Mouse (Mus musculus) E14TG2a.4 (cell line): Measurements from ENCODE around the gene Arf6.

Source experiments
- H3K27me3 ChIP-seq: 2 replicates; pipeline ENCODE4 v1.6.1; 2014; ENCODE audit warnings: low read length, control low read depth; ENCODE audit not compliant: insufficient read depth
- H3K36me3 ChIP-seq: 2 replicates; pipeline ENCODE4 v1.6.1; 2014; ENCODE audit warnings: low read length, control low read depth; ENCODE audit not compliant: insufficient read depth
- H3K4me1 ChIP-seq: replicated peaks from 2 replicates; pipeline ENCODE4 v1.6.1; 2014; ENCODE audit warnings: low read depth, low read length, control low read depth
- H3K4me3 ChIP-seq: replicated peaks from 2 replicates; pipeline ENCODE4 v1.5.1; 2014; ENCODE audit warnings: mild to moderate bottlenecking, low read length
- H3K9me3 ChIP-seq: 2 replicates; pipeline ENCODE4 v1.6.1; 2014; ENCODE audit warnings: low read length, control low read depth
- CTCF ChIP-seq: conservative IDR thresholded peaks from 2 replicates; pipeline ENCODE4 v1.5.1; 2014; ENCODE audit warnings: low read length
- NANOG ChIP-seq: IDR thresholded peaks from 2 replicates; pipeline ENCODE4 v1.6.1; 2014; ENCODE audit warnings: borderline replicate concordance, low read length, mixed read lengths
- POU5F1 ChIP-seq: IDR thresholded peaks from 2 replicates; pipeline ENCODE4 v1.6.1; 2014; ENCODE audit warnings: low read length, borderline replicate concordance

Arf6 gene

DNA sequence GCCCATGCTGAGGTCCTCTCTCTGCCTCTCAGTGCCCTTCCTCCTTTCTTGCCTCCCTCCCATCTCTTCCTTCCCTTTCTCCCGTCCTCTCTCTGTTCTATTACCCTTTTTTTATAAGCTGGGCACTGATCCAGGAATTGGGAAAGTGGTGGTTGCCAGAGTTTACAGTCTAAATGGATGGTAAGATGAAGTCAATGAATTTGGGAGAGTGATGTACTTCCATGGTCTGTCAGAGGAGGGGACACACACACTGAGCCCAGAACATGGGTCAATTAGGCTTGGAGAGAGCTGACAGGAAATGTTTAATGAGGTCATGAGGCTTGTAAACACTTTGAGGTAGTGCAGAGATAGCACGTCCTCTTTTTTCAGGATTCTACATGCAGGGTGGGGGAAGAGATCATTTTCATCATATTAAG lies 28.9 kb downstream of the Arf6 start:
- H3K4me1 ChIP-seq: no peaks in the 10 kb centered on the region
- no peak overlapping the region for H3K4me3 ChIP-seq
- H3K9me3 ChIP-seq: no peaks in the 10 kb centered on the region
- no peak for TF ChIP-seq NANOG
- no peak for TF ChIP-seq CTCF
- no peak for TF ChIP-seq POU5F1
- no peaks in the 10 kb centered on the region for H3K36me3 ChIP-seq
- H3K27me3 ChIP-seq: no peaks in the 10 kb centered on the region

DNA sequence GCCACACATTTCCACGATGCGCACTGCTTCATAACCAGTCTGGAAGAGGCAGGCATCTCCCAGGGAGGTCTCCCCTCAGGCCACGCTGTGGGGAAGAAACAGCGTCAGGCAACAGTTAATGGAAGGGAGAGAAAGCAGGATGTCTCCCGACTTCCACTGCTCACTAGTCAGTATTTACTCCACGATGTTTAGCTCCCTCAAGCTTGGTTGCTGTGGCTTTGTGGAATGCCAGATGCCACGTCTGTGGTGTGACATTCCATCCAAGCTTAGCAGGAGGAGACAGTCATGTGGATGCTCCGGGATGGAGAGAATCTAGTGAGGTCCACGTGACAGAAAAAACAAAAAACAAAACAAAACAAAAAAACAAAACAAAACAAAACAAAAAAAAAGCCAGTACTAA lies 30.1 kb downstream of the Arf6 start:
- Histone ChIP-seq H3K27me3 (no peaks in the 10 kb centered on the region), H3K36me3 (no peaks in the 10 kb centered on the region), H3K4me3 (no peak overlapping the region), H3K4me1 (no peaks in the 10 kb centered on the region), H3K9me3 (no peaks in the 10 kb centered on the region)
- TF ChIP-seq CTCF: no peak
- TF ChIP-seq POU5F1: no peak
- TF ChIP-seq NANOG: no peak

DNA sequence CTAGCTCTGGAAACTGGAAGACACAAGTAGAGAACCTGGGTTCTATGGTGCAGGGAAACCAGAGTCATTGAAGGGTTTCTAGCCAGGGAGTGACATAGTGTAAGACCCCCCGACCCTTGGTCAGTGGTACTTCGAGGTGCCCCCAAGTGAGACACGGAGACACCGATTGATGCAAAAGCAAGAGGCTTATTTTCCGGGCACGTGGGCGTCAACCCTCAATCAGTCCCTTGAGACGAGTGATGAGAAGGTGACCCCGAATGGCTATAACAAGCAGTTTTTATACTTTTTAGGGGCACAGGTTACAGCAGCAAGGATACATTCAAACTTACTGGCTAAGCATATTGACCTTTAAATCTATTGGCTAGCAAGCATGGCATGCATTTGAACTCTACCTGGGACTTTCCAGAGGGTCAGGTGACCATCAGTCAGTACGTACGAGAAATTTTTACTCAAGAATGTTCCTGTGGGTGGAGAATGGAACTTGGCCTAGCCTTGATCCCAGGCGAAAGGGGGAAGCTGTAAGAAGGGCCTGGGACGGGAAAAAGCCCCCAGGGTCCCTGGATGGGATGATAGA lies 30.7 kb downstream of the Arf6 start:
- H3K27me3 ChIP-seq: no peaks in the 10 kb centered on the region
- no peaks in the 10 kb centered on the region for H3K9me3 ChIP-seq
- H3K36me3 ChIP-seq: no peaks in the 10 kb centered on the region
- TF ChIP-seq NANOG (no peak), POU5F1 (no peak)
- no peak overlapping the region for H3K4me3 ChIP-seq
- no peaks in the 10 kb centered on the region for H3K4me1 ChIP-seq

DNA sequence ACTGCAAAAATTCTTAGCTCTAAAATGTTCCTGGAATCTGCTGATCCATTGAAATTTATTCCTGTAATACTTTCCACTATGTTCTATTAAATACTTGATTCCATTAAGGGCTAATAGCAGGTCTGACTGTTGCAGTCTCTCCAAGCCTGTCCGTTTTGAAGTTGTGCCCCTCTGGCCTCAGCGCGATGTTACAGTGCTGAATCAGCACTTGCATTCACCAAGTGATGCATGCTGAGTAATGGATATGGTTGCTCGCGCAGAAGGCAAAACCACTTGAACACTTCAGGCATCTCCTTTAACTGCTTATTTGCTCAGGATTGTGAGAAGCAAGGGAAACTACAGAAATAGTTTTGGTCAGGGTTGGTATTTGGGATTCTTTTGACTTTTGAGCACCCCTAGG lies 38.8 kb downstream of the Arf6 start:
- Histone ChIP-seq H3K9me3 (no peaks in the 10 kb centered on the region), H3K36me3 (no peaks in the 10 kb centered on the region), H3K27me3 (no peaks in the 10 kb centered on the region), H3K4me3 (no peak overlapping the region), H3K4me1 (no peaks in the 10 kb centered on the region)
- no peak for TF ChIP-seq NANOG
- TF ChIP-seq CTCF: no peak
- TF ChIP-seq POU5F1: no peak

GRCm38 (mm10) chr12:69411936-69412335 lies 40.0 kb downstream of the Arf6 start:
- no peaks in the 10 kb centered on the region for H3K4me1 ChIP-seq
- TF ChIP-seq POU5F1 (no peak), CTCF (no peak), NANOG (no peak)
- H3K9me3 ChIP-seq: no peaks in the 10 kb centered on the region
- H3K4me3 ChIP-seq: no peak overlapping the region
- H3K27me3 ChIP-seq: no peaks in the 10 kb centered on the region
- no peaks in the 10 kb centered on the region for H3K36me3 ChIP-seq

DNA sequence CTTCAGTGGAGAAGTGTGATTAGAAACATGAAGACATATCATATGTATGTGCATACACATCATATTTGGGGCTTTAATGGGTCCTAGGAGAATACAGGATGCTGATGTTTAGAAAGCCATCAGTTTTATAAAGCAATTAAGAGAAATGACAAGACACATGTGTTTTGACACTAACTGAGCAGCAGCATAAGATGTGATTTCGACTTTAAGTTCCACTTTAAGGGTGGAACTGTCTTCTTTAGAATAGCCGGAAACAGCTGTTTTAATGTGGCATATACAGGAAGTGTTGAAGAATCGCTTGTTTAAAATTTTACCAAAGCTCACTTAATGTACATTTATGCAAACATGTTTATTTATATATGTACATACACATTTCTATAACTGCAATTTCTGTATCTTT lies 41.4 kb downstream of the Arf6 start:
- Histone ChIP-seq H3K9me3 (no peaks in the 10 kb centered on the region), H3K4me3 (no peak overlapping the region), H3K4me1 (peaks cover 10% of the 10 kb centered on the region), H3K27me3 (peaks cover 9% of the 10 kb centered on the region; the same call in 1 of the 2 replicates), H3K36me3 (no peaks in the 10 kb centered on the region)
- TF ChIP-seq POU5F1 (no peak), NANOG (no peak), CTCF (no peak)

DNA sequence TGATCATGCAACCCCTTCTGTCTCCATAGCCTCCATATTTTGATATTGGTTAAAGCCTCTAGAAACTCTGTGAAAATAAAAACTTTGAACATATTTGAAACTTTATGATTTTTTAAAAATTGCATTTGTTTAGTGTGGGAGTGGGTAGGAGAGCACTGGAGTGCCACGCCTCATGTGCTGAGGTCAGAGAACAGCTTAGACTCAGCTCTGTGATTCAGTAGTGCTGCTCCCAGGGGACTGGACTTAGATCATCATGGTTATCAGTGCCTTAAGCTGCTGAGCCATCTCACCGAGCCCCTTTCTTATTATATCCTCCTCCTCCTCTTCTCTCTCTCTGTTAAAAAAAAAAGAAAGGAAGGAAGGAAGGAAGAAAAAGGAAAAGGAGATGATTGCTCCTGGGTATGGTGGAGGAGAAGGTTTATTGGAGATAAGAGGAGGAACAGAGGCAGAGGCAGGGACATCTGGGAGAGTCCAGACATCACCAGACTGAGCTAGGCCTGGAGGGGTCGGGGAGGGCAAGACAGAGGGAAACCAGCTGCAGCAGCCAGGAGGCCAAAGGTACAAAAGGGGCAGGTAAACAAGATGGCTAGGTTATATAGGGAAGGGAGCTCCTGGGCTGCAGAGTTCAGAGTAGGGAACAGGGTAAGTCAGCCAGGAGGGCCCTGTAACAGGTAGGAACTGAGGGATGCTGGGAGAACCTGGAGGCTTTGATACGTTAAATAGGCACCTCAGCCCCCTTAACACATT lies 43.0 kb downstream of the Arf6 start:
- Histone ChIP-seq H3K27me3 (peaks cover 22% of the 10 kb centered on the region), H3K36me3 (no peaks in the 10 kb centered on the region), H3K4me1 (peaks cover 19% of the 10 kb centered on the region), H3K9me3 (no peaks in the 10 kb centered on the region), H3K4me3 (no peak overlapping the region)
- TF ChIP-seq NANOG (no peak), CTCF (no peak), POU5F1 (no peak)

- Histone ChIP-seq H3K4me1 (peaks cover 23% of the 10 kb centered on the region), H3K27me3 (peaks cover 36% of the 10 kb centered on the region), H3K36me3 (no peaks in the 10 kb centered on the region), H3K4me3 (no peak overlapping the region), H3K9me3 (no peaks in the 10 kb centered on the region)
- TF ChIP-seq CTCF (no peak), NANOG (no peak), POU5F1 (no peak)
These were observed 44.8 kb downstream of the Arf6 start for GRCm38 (mm10) chr12:69416793-69417192.

DNA sequence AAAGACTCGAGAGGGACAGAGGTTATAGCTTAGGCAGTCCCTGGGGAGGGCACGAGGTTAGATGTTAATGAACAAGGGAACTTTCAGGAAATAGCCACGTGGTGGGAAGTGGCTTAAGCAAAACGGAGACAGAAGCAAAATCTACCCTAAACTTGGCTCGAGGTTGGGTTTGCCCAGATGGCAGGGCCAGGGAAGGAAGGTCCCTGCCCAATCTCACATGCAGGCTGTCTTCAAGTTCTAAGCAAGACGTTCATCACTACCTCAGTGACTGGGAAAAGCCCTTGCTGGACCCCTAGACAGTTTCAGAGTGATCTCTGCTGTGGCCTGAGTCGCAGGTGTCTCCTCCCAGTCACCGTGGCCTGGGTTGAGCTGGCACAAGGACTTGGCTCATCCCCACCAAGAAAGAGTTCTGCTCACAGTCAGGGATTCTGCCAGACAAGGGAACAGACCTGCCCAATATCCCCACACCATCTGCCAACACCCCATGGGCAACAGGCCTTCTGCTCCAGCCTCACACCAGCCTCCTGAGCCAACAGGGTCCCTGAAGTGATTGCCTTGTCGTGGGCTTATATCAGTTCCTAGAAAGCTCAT lies 45.8 kb downstream of the Arf6 start:
- peak overlapping the region; percentile 8 for H3K4me3 ChIP-seq
- peaks cover 26% of the 10 kb centered on the region for H3K4me1 ChIP-seq
- H3K9me3 ChIP-seq: no peaks in the 10 kb centered on the region
- H3K27me3 ChIP-seq: peaks cover 40% of the 10 kb centered on the region
- TF ChIP-seq POU5F1: no peak
- no peak for TF ChIP-seq NANOG
- TF ChIP-seq CTCF: no peak
- no peaks in the 10 kb centered on the region for H3K36me3 ChIP-seq
